ENCODE assay signal across 9 mouse cellular contexts in genomic region chr19:6856281-6857002, GRCm38 (mm10). TPM values are rescaled to one million over a fixed set of nuclear protein-coding genes. Genes with fewer than 3 reads are reported as not detected.
A peak's percentile ranks its signal among the peaks of the same experiment; 100 is the strongest.
DNase-seq lines count a peak whose midpoint lies in the region; ATAC-seq and TF ChIP-seq lines count a peak whose summit lies in the region.
"Had no signal": no experiment of that assay in that cellular context is flagged by ENCODE, and none has a peak within 500 bp of the region (broad histone marks: within the 10 kb centered on the region; RNA-seq: fewer than 3 reads in every experiment).

No protein-coding gene starts in this region.

- WGBS in hindbrain, embryonic 13.5 days, result 38% methylated on average over 12 of the region's 12 CpGs
- WGBS in limb, embryonic 14.5 days, result 52% methylated on average over 12 of the region's 12 CpGs
- 47% methylated on average over 12 of the region's 12 CpGs for WGBS in midbrain, postnatal 0 days

- H3K36me3 ChIP-seq in hindbrain, embryonic 13.5 days, result no peaks in the 10 kb centered on the region
- H3K36me3 ChIP-seq in limb, embryonic 14.5 days (ENCODE audit: control insufficient read depth, insufficient read depth, low read length), result no peaks in the 10 kb centered on the region
- no peaks in the 10 kb centered on the region for H3K36me3 ChIP-seq in midbrain, postnatal 0 days (ENCODE audit: insufficient read depth, low read length)
- H3K36me3 ChIP-seq: neural tube, embryonic 12.5 days had no signal

- H3K9me3 ChIP-seq in hindbrain, embryonic 13.5 days, result no peaks in the 10 kb centered on the region
- no peaks in the 10 kb centered on the region for H3K9me3 ChIP-seq in limb, embryonic 14.5 days (ENCODE audit: control insufficient read depth, low read length)
- no peaks in the 10 kb centered on the region for H3K9me3 ChIP-seq in midbrain, postnatal 0 days (ENCODE audit: low read length)
- H3K9me3 ChIP-seq: neural tube, embryonic 12.5 days had no signal

- no peak overlapping the region for H3K4me3 ChIP-seq in hindbrain, embryonic 13.5 days
- no peak overlapping the region for H3K4me3 ChIP-seq in limb, embryonic 14.5 days (replicated peaks; ENCODE audit: low read length)
- H3K4me3 ChIP-seq in midbrain, postnatal 0 days (ENCODE audit: low read depth, low read length), result no peak overlapping the region
- H3K4me3 ChIP-seq: neural tube, embryonic 12.5 days had no signal

- no peak overlapping the region for H3K4me2 ChIP-seq in hindbrain, embryonic 13.5 days
- no peak overlapping the region for H3K4me2 ChIP-seq in limb, embryonic 14.5 days (replicated peaks; ENCODE audit: low read depth, low read length, severe bottlenecking)
- no peak overlapping the region for H3K4me2 ChIP-seq in midbrain, postnatal 0 days (ENCODE audit: low read depth, low read length, poor library complexity, severe bottlenecking)

- peak; percentile 79 for TF ChIP-seq CTCF in midbrain, postnatal 0 days (IDR thresholded peaks at IDR 0.05)

- H3K9ac ChIP-seq in hindbrain, embryonic 13.5 days, result no peak overlapping the region
- no peak overlapping the region for H3K9ac ChIP-seq in limb, embryonic 14.5 days (ENCODE audit: low read depth, low read length, severe bottlenecking)
- no peak overlapping the region for H3K9ac ChIP-seq in midbrain, postnatal 0 days (replicated peaks; ENCODE audit: low read length, poor library complexity, severe bottlenecking)

- DNase-seq in adrenal gland, postnatal 10 days, result peak; percentile 67
- DNase-seq in adrenal gland, adult 18-20 months (ENCODE audit: low spot score in 2 of 2), result no peak
- DNase-seq in urinary bladder, postnatal 14 days (ENCODE audit: low spot score), result peak; percentile 58
- DNase-seq in urinary bladder, adult 2 months (ENCODE audit: low spot score), result no peak
- peak; percentile 58 for DNase-seq in limb, embryonic 14.5 days (ENCODE audit: low spot score)
- peak; percentile 82 for DNase-seq in midbrain, postnatal 0 days (ENCODE audit: low spot score)
- DNase-seq in c-Kit-positive CD71-positive TER-119-positive erythroid progenitor cells, embryonic 14.5 days (ENCODE audit: low spot score), result no peak

- H3K27me3 ChIP-seq in hindbrain, embryonic 13.5 days, result peaks cover 39% of the 10 kb centered on the region
- no peaks in the 10 kb centered on the region for H3K27me3 ChIP-seq in limb, embryonic 14.5 days (ENCODE audit: control insufficient read depth, insufficient read depth, low read length)
- peaks cover 7% of the 10 kb centered on the region; the same call in 1 of the 2 replicates for H3K27me3 ChIP-seq in midbrain, postnatal 0 days (ENCODE audit: insufficient read depth, low read length)

- TF ChIP-seq POLR2A in limb, embryonic 14.5 days (IDR thresholded peaks at IDR 0.05; ENCODE audit: borderline replicate concordance, extremely low read depth, insufficient read depth, insufficient read length), result no peak

- peak; percentile 14; the same call in 1 of the 2 replicates for ATAC-seq in hindbrain, embryonic 13.5 days (ENCODE audit: low FRiP score)
- ATAC-seq in limb, embryonic 14.5 days (ENCODE audit: low FRiP score, low read depth), result no peak
- ATAC-seq in midbrain, postnatal 0 days (ENCODE audit: low FRiP score), result 0 out of 2 replicates have a peak, but pooled peaks have one; percentile 38

- H3K27ac ChIP-seq in hindbrain, embryonic 13.5 days, result no peak overlapping the region
- no peak overlapping the region for H3K27ac ChIP-seq in limb, embryonic 14.5 days (replicated peaks; ENCODE audit: low read depth, low read length)
- H3K27ac ChIP-seq in midbrain, postnatal 0 days (ENCODE audit: low read depth, low read length), result no peak overlapping the region
- H3K27ac ChIP-seq: neural tube, embryonic 12.5 days had no signal

- peaks cover 23% of the 10 kb centered on the region for H3K4me1 ChIP-seq in hindbrain, embryonic 13.5 days (replicated peaks)
- H3K4me1 ChIP-seq in limb, embryonic 14.5 days (ENCODE audit: control insufficient read depth, insufficient read depth, low read length), result no peaks in the 10 kb centered on the region
- no peaks in the 10 kb centered on the region; the same call in 1 of the 2 replicates for H3K4me1 ChIP-seq in midbrain, postnatal 0 days (ENCODE audit: insufficient read depth, low read length)

RNA-seq across cellular contexts. Expression of gene Ccdc88b, which starts 1.6 kb away (rescaled TPM):
- 1 to 10 TPM; 4.1 TPM for total RNA-seq in adrenal gland, postnatal 10 days (2021)
- total RNA-seq in adrenal gland, adult 18-20 months (2021), result 1 to 10 TPM; 2.0 TPM
- polyA plus RNA-seq in urinary bladder, adult 2 months (2012; rRNA removed), result 2.5 and 3.2 TPM in 2 replicates
- 1.0 and 1.1 TPM in 2 replicates for polyA plus RNA-seq in hindbrain, embryonic 13.5 days (2015; fragmentation: Nextera tagmentation; extraction: Ambion mirVana)
- polyA plus RNA-seq in limb, embryonic 14.5 days (2012; rRNA removed), result 1.8 and 2.2 TPM in 2 replicates
- 0.69 and 0.75 TPM in 2 replicates for polyA plus RNA-seq in limb, embryonic 14.5 days (2014; fragmentation: Nextera tagmentation; extraction: Ambion mirVana)
- total RNA-seq in midbrain, postnatal 0 days (2014; rRNA removed), result 1.0 and 1.9 TPM in 2 replicates
- 0.86 and 1.8 TPM in 2 replicates for polyA plus RNA-seq in midbrain, postnatal 0 days (2015; fragmentation: Nextera tagmentation; extraction: Ambion mirVana)

RNA-seq across cellular contexts. Expression of gene Rps6ka4, which starts 16.0 kb away (rescaled TPM):
- 10 to 100 TPM; 21.5 to 27.5 TPM for total RNA-seq in adrenal gland, postnatal 10 days (2021)
- 10 to 100 TPM; 23.2 to 25.3 TPM for total RNA-seq in adrenal gland, adult 18-20 months (2021)
- polyA plus RNA-seq in urinary bladder, adult 2 months (2012; rRNA removed), result 34.6 and 37.5 TPM in 2 replicates
- polyA plus RNA-seq in hindbrain, embryonic 13.5 days (2015; fragmentation: Nextera tagmentation; extraction: Ambion mirVana), result 7.0 and 7.3 TPM in 2 replicates
- polyA plus RNA-seq in limb, embryonic 14.5 days (2012; rRNA removed), result 19.4 and 22.9 TPM in 2 replicates
- 25.2 and 27.4 TPM in 2 replicates for polyA plus RNA-seq in limb, embryonic 14.5 days (2014; fragmentation: Nextera tagmentation; extraction: Ambion mirVana)
- 20.6 and 31.1 TPM in 2 replicates for total RNA-seq in midbrain, postnatal 0 days (2014; rRNA removed)
- polyA plus RNA-seq in midbrain, postnatal 0 days (2015; fragmentation: Nextera tagmentation; extraction: Ambion mirVana), result 18.5 and 19.1 TPM in 2 replicates

RNA-seq across cellular contexts. Expression of gene Trmt112, which starts 53.1 kb away (rescaled TPM):
- total RNA-seq in adrenal gland, postnatal 10 days (2021), result 10 to 100 TPM; 53.9 to 70.4 TPM
- total RNA-seq in adrenal gland, adult 18-20 months (2021), result 100 to 1,000 TPM in 1 of 2 experiments, 10 to 100 TPM in 1; 83.2 to 110 TPM
- 114 and 126 TPM in 2 replicates for polyA plus RNA-seq in urinary bladder, adult 2 months (2012; rRNA removed)
- 115 and 121 TPM in 2 replicates for polyA plus RNA-seq in hindbrain, embryonic 13.5 days (2015; fragmentation: Nextera tagmentation; extraction: Ambion mirVana)
- 163 and 164 TPM in 2 replicates for polyA plus RNA-seq in limb, embryonic 14.5 days (2012; rRNA removed)
- 163 and 167 TPM in 2 replicates for polyA plus RNA-seq in limb, embryonic 14.5 days (2014; fragmentation: Nextera tagmentation; extraction: Ambion mirVana)
- total RNA-seq in midbrain, postnatal 0 days (2014; rRNA removed), result 80.6 and 85.4 TPM in 2 replicates
- polyA plus RNA-seq in midbrain, postnatal 0 days (2015; fragmentation: Nextera tagmentation; extraction: Ambion mirVana), result 110 and 118 TPM in 2 replicates

RNA-seq across cellular contexts. Expression of gene Prdx5, which starts 53.5 kb away (rescaled TPM):
- 100 to 1,000 TPM; 417 to 451 TPM for total RNA-seq in adrenal gland, postnatal 10 days (2021)
- total RNA-seq in adrenal gland, adult 18-20 months (2021), result 100 to 1,000 TPM; 303 to 375 TPM
- 308 and 425 TPM in 2 replicates for polyA plus RNA-seq in urinary bladder, adult 2 months (2012; rRNA removed)
- 274 and 284 TPM in 2 replicates for polyA plus RNA-seq in hindbrain, embryonic 13.5 days (2015; fragmentation: Nextera tagmentation; extraction: Ambion mirVana)
- polyA plus RNA-seq in limb, embryonic 14.5 days (2012; rRNA removed), result 145 and 173 TPM in 2 replicates
- polyA plus RNA-seq in limb, embryonic 14.5 days (2014; fragmentation: Nextera tagmentation; extraction: Ambion mirVana), result 245 and 269 TPM in 2 replicates
- total RNA-seq in midbrain, postnatal 0 days (2014; rRNA removed), result 211 and 223 TPM in 2 replicates
- 491 and 528 TPM in 2 replicates for polyA plus RNA-seq in midbrain, postnatal 0 days (2015; fragmentation: Nextera tagmentation; extraction: Ambion mirVana)

Comparison
In these comparisons a context has a peak if more than half of its experiments do, and no peak if none do; other contexts are left out.
1. DNase-seq: peak in adrenal gland, postnatal 10 days (single experiment), urinary bladder, postnatal 14 days (single experiment), limb, embryonic 14.5 days (single experiment) and midbrain, postnatal 0 days (single experiment); none in adrenal gland, adult 18-20 months (0 of 2), urinary bladder, adult 2 months (single experiment) and c-Kit-positive CD71-positive TER-119-positive erythroid progenitor cells, embryonic 14.5 days (single experiment).